Mouse (Mus musculus): ENCODE data around the gene Rpl11.
"Not testable (repeated sequence)": the region's sequence is repeated elsewhere in the genome, so short reads cannot be mapped to it uniquely, and the experiment has no call there.

The Rpl11 gene

GRCm38 (mm10) chr4:136053247-136053596 is at the start of gene Rpl11:
Gene Rpl11 (minus strand): TSS chr4:136053428.
- peak; percentile 94 for DNase-seq (ENCODE audit: low spot score)

- DNase-seq (ENCODE audit: low spot score) = not testable (repeated sequence)
Observed at GRCm38 (mm10) chr4:136101753-136102152, 48.5 kb upstream of the Rpl11 start.

DNA sequence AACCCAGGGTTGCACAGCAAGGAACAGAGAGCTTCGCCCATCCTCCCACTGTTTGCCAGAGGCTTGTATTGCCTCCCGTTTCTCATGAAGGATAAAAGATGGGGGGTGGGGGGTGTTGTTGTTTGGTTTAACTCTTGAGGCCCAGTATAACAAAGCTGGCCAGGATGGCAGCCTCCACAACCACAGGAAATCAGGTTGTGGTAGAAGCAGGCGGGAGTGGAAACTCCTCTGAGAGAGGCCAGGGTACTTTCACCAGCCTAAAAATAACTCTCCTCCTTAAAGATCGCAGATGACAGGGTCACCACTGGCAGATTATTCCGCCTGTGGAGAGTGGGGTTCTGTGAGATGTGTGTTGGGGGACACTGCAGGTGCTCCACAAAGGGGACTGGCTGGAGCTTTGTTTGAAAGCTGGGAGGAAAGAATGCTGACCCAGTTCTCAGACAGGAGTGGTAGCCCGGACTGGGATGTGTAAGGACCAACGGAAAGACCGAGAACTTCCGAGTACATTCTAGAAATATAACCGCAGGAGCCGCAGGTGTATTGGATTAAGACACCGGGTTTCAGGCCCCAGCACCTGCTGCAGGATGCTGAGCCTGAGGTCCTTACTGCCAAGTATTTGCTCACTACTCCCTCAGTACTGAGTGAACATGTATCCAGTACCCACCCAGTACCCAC is 47.3 kb upstream of the Rpl11 start:
- peak; percentile 48 for DNase-seq (ENCODE audit: low spot score)

GRCm38 (mm10) chr4:136098446-136098845 is 45.2 kb upstream of the Rpl11 start:
- no peak for DNase-seq (ENCODE audit: low spot score)

- no peak for DNase-seq (ENCODE audit: low spot score)
Observed at GRCm38 (mm10) chr4:136096446-136097113, 43.4 kb upstream of the Rpl11 start.

GRCm38 (mm10) chr4:136095490-136096105 is 42.4 kb upstream of the Rpl11 start:
- peak; percentile 71 for DNase-seq (ENCODE audit: low spot score)

DNA sequence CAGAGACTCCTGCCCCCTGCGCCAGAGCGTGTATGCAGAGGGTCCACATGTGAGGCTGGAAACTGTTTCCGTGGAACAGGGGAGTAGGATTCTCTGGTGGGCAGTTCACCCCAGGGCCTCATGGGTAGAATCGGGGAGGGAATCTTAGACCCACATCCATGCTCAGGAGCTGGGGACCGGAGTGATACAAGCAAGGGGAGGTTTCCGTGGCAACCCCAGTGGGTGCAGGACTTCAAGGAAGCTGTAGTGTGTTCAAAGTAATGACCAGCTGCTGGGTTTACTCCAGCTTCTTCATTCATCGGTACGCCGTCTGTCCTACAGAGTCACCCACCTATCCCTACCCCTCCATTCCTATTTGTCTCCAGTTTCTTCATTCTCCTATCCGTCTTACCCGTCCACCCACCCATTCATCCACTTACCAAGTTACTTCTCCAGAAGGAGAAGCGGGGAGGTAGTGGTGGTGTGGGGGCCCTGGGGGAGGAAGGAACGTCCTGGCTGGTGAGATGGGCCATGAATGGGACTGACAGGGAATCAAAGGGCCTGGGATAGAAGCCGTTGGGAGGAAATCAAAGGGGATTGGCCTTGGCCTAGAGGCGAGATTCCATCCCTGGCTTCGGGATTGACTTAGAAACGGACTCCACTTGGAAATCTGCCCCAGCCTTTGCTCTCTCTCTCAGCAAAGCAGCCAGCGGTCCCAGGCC is 41.4 kb upstream of the Rpl11 start:
- no peak for DNase-seq (ENCODE audit: low spot score)

- DNase-seq (ENCODE audit: low spot score) = no peak
Observed at GRCm38 (mm10) chr4:136092498-136092897, 39.3 kb upstream of the Rpl11 start.

GRCm38 (mm10) chr4:136091346-136091745 is 38.1 kb upstream of the Rpl11 start:
- DNase-seq (ENCODE audit: low spot score) = no peak

DNA sequence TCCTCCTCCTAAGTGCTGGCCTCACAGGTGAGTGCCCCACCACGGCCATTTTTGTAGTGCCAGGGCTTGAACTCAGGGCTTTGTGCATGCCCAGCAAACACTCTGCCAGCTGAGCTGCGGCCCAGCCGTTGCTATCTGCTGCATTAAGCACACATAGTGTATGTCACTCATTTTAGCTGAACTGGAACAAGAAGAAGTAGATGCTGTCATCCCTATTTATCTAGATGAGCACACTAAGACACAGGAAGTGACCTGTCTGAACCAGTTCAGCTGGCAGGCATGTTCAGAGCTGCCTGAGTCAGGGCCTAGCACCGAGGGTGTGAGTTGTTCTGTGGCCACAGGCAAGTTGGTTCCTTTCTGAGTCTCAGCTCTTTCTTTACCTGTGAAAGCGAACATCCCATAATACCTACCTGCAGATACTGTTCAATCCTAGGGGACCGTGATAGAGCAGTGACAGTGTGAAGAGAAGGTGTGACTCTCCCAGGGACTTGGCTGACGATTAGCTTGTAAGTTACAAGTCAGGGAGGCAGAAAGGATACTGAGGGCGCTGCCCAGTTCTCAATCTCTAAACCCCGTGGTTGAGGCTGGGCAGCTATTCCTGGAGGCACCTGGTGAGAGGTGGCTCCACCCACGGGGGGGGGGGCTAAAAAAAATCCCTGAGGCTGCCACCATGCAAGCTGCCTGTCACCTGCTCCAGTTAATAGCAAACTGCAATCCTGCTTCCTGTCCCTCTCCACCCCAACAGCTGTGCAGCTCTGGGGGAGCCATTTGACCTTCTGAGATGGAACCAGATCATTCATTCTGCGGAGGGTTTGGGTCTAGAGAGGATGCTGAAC is 36.7 kb upstream of the Rpl11 start:
- DNase-seq (ENCODE audit: low spot score) = peak; percentile 45

GRCm38 (mm10) chr4:136088971-136089747 is 35.9 kb upstream of the Rpl11 start:
- peak; percentile 81 for DNase-seq (ENCODE audit: low spot score)

- no peak for DNase-seq (ENCODE audit: low spot score)
Observed at GRCm38 (mm10) chr4:136088364-136088763, 35.1 kb upstream of the Rpl11 start.

GRCm38 (mm10) chr4:136087261-136087660 is 34.0 kb upstream of the Rpl11 start:
- no peak for DNase-seq (ENCODE audit: low spot score)

- DNase-seq (ENCODE audit: low spot score) = no peak
Observed at GRCm38 (mm10) chr4:136084840-136085239, 31.6 kb upstream of the Rpl11 start.

GRCm38 (mm10) chr4:136083269-136084105 is 30.3 kb upstream of the Rpl11 start:
- DNase-seq (ENCODE audit: low spot score) = no peak

DNA sequence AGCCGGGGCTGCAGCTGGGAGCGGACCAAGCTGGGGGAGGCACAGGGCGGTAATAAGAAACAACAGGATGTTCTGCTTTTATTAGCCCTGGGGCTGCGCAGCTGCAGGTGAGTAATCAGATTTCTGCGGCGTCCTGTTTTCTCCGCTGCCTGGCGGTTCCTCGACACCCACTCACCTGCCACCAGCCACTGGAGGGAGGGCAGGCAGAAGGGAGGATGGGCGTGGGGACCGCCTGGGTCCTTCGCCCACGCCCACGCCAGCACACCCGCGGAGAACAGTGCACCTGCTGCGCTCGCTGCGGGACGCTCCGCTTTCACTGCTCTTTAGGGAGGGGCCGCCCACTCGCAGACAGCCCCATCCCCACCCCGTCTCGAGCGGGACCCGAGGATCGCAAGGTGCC is 28.5 kb upstream of the Rpl11 start:
- peak; percentile 75 for DNase-seq (ENCODE audit: low spot score)

DNA sequence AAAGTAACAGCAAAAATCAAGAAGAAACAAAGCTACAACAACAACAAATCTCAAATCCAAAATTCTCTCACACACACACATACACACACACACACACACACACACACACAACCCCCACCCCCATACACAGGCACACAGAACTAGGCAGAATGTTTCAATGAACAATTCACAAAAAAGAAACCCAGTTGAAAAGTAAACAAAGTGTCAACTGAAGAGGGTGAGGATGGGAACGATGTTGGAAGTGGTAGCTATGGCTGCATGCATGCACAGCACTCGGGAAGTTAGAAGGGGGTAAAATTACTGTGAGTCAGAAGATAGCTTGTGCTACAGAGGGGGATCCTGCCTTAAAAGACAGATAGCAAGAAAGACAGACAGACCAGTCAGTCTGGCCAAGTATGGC is 25.4 kb upstream of the Rpl11 start:
- no peak for DNase-seq (ENCODE audit: low spot score)

DNA sequence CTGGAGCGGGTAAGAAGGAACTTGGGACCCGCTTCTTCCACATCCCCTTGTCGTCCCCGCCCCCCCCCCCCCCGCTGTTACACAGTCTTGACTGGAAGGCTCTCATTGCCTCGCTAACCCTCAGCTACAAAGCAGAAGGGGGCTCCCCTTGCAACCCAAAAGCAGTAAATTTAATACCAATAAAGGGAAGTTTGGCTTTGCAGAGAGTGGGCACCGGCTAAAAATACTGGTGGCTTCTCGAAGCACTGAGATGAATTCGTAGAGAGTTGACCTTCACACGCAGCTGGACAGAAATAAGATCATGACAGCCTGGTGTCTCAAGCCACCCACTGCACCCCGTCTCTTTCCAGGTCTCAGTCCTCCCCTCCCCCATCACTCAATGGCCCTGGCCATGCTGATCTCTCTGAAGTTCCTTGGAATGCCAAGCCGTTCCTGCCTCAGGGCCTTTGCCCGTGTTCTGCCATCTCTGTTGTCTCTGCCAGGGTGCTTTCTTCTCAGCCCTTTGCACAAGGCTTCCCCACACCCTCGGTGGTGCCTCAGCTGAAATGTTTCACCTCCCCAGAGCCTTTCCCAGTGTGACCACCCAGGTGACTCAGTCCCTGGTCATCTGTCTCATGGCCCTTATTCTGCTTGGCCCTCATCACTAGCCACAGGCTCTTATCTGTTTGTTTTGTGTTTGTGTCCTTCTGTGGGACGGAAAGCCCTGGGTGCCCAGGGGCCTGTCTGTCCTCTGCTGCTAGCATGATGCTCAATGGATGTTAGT is 23.7 kb upstream of the Rpl11 start:
- DNase-seq (ENCODE audit: low spot score) = no peak

DNA sequence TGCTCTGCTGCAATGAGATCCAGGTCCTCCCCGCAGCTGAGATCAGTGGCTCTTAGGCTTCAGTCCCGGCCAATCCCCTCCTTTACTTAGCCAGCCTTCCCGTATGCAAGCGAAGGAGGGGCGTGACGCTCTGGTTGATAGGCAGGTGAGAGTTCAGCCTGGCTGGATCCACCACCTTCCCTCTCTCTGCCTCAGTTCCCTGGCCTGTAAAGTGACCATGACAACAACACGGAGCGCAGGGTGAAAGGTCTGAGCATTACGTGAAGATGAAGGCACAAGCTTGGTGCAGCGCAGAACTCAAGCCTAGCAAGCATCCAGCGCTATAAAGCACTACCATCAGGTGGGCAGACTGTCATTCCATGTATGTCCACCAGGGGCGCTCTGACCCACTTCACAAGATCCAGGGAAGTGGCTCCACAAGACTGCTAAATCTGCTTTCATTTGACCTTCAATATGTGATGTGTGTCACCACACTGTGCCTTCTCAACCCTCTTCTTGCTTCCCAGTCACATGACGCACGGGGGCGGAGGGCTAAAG is 18.0 kb upstream of the Rpl11 start:
- peak; percentile 79 for DNase-seq (ENCODE audit: low spot score)
